Mouse (Mus musculus) embryonic stem cell, embryonic (primary cell): ENCODE measurements at regions not wholly inside any gene's neighbourhood (a gene's known extent, or its start where the extent isn't known, plus 50 kb on each side); places are given as distances from the start of the nearest gene placed in this dataset.

ENCODE experiments used
- CTCF ChIA-PET, 4 experiments: fragments of 300-600 bp in 2 of 4; fragments of 350-600 bp in 2 of 4; sonication (Branson Sonifier 250); formaldehyde crosslinking; loops; one replicate each; lab custom pipeline; 2022; ENCODE audit warnings: inconsistent platforms in 2 of 4; lab: Charles Lee
- POLR2A ChIA-PET, 4 experiments: fragments of 300-600 bp in 2 of 4; fragments of 350-600 bp in 2 of 4; sonication (Branson Sonifier 250); formaldehyde crosslinking; loops; one replicate each; lab custom pipeline; 2022; ENCODE audit warnings: antibody characterized with exemption in 4 of 4, inconsistent platforms in 1 of 4; lab: Charles Lee

DNA sequence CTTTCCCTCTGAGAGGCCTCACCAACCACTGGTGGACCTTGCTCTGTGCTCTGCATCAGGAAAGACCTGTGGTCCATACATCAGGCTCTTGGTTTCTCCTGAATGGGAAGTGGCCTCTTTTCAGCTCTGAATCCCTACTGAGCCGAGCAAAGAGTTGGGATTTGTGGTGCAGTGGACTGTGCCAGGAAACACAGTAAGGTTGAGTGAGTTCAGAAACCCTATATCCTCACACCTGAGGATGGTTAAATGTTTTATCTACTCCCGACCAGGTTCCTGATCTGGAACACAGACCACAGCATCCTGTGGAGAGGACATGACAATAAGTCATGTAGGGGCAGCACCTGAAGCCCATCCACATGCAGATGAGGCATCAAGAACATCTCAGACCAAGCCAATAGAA is 73.4 kb upstream of the Tprg start:
- ChIA-PET POLR2A (no interaction called here), CTCF (no interaction called here)

DNA sequence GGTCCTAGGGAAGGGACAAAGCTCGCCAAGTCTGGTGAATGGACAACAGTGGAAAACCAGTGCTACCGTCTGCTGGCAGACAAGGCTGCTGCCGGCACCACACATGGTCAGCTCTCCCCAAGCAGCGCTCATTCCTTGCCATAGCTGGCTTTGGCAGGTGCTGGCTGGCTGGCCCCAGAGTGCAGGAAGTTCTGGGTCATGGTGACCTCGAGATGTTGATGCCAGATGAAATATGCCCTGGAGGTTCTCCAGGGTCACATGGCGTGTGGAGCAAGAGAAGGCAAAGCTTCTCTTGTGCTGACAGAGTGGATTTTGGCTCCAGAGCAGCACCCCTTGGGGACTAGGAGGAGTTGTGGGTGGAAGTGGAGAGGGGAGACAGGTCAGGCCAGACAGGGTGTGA is 66.1 kb upstream of the Tprg start:
- ChIA-PET CTCF (interaction anchor here in 1 of 4 experiments (0.5 kb wide), 1 partner anchor 363 kb away, joined by 3 read pairs; no protein-coding TSS in a partner anchor), POLR2A (no interaction called here)

DNA sequence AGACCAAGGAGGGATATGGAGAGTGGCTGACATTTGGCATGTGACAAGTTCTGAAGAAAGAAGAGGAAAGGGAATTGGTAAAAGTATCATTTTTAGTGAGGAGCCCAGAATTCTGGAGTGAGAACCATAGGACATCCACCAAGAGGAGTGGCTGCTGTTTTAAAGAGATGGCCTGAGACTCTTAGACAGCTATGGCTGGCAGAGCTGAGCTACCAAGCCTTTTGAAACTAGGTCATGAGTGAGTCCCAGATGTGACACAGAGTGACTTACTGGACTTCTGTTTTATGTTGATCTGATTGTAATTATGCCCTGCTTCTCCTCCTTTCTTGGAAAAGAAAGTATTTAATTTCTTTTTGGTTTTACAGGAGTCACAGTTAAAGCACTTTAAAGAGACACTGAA is 61.8 kb upstream of the Tprg start:
- ChIA-PET CTCF (no interaction called here), POLR2A (no interaction called here)
